Mouse (Mus musculus) lung, postnatal 0 days (tissue): ENCODE measurements at regions not wholly inside any gene's neighbourhood (a gene's known extent, or its start where the extent isn't known, plus 50 kb on each side); places are given as distances from the start of the nearest gene placed in this dataset.

Experiments used
- CTCF ChIP-seq: IDR thresholded peaks from 2 replicates; pipeline ENCODE4 v1.5.1; 2016; ENCODE audit warnings: antibody characterized with exemption, mild to moderate bottlenecking
- EP300 ChIP-seq: IDR thresholded peaks from 2 replicates; pipeline ENCODE4 v1.6.1; 2016; ENCODE audit warnings: antibody characterized with exemption, mild to moderate bottlenecking, control low read depth

- no peak for TF ChIP-seq CTCF
- TF ChIP-seq EP300 = no peak
Observed at GRCm38 (mm10) chr3:137482971-137483370, 138.4 kb upstream of the Ddit4l start.
